Mouse (Mus musculus) cortical plate, adult 2 months (tissue): Measurements from ENCODE around the gene Slc22a5.

Experiments
- CTCF ChIP-seq: fragments of 200-500 bp; IDR thresholded peaks from 2 replicates; pipeline ENCODE4 v1.5.1; 2011; ENCODE audit warnings: mild to moderate bottlenecking, control low read depth, low read length; ENCODE audit not compliant: insufficient read depth; ENCODE audit errors: extremely low read depth
- POLR2A ChIP-seq: fragments of 200-500 bp; IDR thresholded peaks from 2 replicates; pipeline ENCODE4 v1.6.1; 2011; ENCODE audit warnings: mild to moderate bottlenecking, low read length, control low read depth; ENCODE audit not compliant: insufficient read depth; ENCODE audit errors: extremely low read depth

DNA sequence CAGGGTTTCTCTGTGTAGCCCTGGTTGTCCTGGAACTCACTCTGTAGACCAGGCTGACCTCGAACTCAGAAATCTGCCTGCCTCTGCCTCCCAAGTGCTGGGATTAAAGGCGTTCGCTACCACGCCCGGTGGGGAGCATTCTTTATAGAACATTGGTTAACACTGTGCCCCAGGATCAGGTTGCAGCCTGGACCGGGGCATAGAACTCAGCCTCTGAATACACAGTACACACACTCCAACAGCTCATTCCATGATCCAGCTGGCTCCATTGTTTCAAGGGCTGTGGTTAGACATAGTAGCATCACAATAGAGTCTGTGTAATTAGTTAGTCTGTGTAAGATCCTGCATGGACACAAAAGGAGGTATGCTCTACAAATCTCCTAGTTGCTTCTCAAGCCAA, 8.5 kb upstream of the Slc22a5 start:
- TF ChIP-seq CTCF (no peak), POLR2A (no peak)
